Mouse (Mus musculus): Measurements from ENCODE around the gene Pstk.
"Not testable (repeated sequence)": the region's sequence is repeated elsewhere in the genome, so short reads cannot be mapped to it uniquely, and the experiment has no call there.

Gene Pstk

DNA sequence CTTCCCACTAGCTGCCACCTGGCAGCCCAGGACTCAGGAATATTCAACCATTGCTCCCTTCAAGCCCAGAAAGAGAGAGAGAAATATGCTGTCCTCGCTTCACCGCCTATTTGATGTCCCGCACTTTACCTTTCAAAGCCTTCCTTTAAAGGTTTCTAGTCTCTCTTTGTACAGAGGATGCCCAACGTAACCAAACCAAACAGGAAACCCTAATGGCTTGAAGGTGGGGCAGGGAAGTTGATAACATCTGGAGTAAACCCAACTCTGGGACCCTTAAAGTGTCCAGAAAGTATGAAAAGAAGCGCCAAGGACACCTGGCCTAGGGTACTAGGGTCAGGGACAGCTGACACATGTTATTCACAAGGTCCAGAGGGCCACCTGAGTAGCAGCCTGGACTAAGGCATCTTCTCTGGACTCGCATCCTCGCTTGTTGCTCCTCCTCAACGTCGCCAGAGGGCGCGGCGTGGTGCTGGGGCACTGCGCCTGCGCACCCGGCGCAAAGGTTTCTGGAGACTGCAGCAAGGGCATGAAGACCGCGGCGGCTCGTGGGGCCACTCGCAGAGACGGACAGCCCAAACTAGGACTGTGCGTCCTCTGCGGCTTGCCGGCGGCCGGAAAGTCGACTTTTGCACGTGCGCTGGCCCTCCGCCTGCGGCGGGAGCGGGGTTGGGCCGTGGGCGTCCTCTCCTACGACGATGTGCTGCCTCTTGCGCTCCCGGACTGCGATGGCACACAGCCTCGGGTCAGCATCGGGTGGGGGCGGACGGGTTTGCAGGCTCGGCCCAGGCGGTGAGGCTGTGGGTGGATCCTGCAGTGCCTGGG lies at the start of gene Pstk:
Gene Pstk, plus strand, starts transcription at position 494 of the 822 bp plus-strand sequence.
- peak; percentile 77 for DNase-seq (ENCODE audit: extremely low read depth, low read depth)

DNA sequence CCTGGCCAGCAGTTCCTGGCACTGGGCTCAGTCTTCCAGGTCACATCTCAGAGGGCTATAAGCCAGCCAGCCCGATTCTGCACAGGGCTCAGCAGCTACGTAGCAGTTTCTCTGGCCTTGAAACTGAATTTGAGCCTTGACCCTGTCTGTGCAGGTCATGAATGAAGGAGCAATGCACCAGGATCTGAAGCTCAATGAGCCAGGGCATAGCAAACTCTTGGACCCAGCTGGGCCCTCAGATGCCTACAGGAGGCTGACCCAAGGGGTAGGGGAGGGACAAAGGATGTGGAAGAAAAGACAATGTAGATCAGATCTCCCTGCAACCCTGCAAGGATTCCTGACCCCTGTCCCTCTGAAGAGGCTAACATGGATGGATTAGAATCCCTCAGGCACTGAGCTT lies 48.7 kb upstream of the Pstk start, which contains the start of gene Cuzd1:
Gene Cuzd1, minus strand, starts transcription at position 101 of the 400 bp plus-strand sequence.
- no peak for DNase-seq (ENCODE audit: extremely low read depth, low read depth)

DNA sequence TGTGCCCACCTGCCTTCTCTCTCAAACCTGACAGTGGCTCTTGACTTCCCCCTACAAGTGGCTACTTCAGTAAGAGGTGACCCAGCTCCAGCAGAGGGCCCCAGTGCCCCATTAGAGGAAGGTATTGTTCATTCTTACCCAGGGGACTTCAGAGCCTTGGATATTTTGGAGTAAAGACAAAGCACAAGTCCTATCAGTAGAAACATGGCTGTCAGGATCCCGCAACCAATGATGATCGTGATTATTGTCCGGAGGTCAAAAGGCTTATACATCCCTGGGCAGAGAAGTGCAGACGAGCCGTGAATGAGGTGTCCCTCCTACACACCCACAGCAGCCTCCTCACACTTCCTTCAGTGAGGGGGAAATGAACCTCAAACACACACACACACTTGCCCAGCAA lies 43.9 kb upstream of the Pstk start:
- no peak for DNase-seq (ENCODE audit: extremely low read depth, low read depth)

DNA sequence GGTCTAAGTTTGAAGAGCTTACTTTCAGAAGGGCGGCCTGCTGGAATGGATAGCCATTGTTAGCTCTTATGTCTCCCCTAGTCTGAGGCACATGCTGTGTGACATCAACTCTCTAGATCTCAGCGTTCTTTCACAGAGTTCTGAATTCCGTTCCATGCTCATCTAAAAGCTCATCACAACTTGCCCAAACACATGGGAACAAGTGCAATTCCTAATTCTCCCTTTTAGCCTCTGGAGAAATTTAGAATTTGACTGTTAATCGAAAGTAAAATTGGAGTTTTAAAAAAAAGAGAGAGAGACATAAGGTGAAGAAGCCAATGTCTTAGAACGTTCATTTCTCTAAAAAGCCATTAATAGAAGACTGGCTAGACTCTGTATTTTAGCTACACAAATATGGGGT lies 41.5 kb upstream of the Pstk start, which contains the start of gene Fam24b:
Gene Fam24b, minus strand, starts transcription at position 101 of the 400 bp plus-strand sequence.
- no peak for DNase-seq (ENCODE audit: extremely low read depth, low read depth)

DNA sequence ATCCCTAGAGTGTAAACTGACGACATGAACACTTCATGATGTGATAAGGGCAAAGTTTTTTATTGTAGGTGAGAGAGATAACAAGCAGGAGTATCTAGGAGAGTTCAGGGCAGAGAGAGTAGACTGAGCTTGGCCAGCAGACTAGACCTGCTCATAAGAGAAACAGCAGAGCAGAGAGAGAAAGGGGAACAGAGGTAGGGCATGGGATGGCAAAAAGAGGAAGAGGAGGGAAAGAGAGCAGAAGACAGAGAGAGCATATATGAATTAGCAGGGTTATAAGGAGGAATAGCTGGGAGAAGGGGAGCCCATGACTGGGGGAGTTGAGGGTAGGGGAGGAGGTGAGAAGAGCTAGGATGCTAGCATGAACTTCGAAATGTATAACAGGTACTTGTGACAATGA lies 39.3 kb upstream of the Pstk start:
- peak; percentile 24 for DNase-seq (ENCODE audit: extremely low read depth, low read depth)

DNA sequence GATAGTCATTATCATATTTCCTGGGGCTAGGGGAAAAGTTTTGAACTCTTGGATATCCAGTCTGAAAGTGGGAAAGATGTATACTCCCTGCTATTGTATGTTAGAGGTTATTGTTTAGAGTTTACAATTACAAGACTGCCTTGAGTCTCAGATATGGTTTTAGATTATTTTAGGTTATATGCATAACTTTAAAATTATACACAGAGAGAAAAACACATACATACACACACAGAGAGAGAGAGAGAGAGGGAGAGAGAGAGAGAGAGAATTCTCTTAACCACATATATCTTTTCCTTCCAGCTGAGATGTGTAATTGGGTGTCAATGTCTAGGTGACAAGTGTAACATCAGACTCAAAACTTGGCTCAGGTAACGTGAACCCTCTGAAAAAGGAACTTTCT lies 37.4 kb upstream of the Pstk start, which contains the start of gene Fam24a:
Gene Fam24a, plus strand, starts transcription at position 301 of the 400 bp plus-strand sequence.
- DNase-seq (ENCODE audit: extremely low read depth, low read depth): no peak

DNA sequence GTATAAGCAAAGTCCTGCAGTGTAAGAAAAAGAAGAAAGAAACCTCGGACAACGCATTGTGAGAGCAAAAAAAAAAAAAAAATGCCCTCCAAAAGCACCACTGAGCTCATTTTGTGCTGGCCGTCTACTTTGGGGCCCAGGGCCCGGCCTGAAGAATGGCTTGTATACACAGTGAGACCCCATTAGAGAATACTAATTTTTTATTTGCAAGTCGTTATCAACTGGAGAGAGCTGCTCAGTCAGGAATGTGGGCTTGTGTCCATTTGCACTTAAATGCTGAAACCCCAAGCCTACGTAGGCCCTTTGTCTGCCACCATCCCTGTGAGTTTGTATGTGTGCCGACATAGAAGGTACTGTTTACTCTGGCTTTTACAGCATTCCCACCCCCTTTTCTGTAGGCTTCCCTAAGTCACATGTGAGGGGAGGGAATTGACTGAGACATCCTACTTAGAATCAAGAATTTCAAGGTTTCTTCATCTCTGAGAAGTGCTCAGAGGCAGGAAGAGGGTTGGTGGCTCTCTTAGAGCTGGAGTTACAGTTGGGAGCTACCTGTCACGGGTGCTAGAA lies 33.4 kb upstream of the Pstk start:
- DNase-seq (ENCODE audit: extremely low read depth, low read depth): no peak

DNA sequence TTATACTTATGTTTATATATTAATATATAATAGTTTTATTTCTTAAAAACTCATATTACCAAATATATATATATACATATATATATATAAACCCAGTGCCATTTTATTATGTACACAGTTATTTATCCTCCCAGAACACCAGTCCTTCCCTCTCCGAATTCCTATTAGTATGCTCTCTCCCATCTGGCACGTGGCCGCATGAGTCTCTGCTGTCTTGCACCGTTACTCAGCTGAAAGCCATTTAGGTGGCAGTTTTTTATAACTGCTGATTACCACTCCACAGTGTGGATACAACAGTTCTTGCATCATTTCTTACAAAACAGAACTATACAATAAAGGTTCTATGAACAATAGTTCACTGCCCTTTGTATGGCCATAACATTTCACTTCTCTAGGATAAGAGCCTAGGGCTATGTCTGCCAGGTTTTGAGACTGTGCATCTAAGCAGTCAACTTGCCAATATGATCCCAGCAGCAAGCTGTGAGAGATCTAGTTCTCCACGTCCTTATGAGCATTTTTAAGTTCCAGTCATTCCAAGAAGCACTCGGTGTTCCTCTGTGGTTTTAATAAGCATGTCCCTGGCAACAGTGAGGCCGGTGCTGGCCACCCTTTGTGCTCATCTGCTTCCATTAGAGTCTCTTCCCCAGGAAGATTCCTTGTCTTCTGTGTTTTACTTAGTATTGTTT lies 24.9 kb upstream of the Pstk start:
- DNase-seq (ENCODE audit: extremely low read depth, low read depth): no peak

DNA sequence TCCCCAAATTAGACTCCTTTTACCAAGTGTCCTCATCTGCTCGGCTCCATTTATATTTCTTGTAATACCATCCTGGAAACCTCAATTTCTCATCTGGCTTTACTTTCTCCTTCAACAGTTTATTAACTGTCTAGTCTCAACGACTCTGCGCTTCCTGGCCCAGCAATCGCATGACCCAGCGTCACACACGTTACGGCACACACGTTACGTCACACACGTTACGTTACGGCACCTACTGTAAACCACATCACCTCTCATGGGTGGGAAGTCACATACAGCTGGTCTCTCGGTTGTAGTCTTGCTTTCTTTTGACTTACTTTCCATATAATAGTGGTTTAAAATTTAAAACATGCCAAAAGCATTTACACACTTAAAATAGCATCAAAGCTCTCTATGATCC lies 14.8 kb upstream of the Pstk start:
- DNase-seq (ENCODE audit: extremely low read depth, low read depth): no peak

DNA sequence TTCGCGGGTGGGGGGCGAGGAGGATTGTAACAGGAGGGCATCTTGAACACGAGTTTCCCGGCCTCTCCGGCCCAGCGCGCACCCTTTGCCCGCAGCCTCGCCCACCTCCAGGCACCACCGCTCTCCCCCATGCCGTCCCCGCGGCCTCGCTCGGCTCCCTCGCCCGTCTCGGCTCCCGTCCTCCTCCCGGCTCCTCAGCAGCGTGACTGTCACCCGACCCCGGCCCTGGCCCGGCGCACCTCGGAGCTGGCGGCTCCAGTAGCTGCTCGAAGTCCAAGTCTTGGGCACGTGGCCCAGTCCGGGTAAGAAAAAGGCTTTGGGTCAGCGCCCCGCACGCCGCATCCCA lies 8.7 kb upstream of the Pstk start:
- no peak for DNase-seq (ENCODE audit: extremely low read depth, low read depth)

DNA sequence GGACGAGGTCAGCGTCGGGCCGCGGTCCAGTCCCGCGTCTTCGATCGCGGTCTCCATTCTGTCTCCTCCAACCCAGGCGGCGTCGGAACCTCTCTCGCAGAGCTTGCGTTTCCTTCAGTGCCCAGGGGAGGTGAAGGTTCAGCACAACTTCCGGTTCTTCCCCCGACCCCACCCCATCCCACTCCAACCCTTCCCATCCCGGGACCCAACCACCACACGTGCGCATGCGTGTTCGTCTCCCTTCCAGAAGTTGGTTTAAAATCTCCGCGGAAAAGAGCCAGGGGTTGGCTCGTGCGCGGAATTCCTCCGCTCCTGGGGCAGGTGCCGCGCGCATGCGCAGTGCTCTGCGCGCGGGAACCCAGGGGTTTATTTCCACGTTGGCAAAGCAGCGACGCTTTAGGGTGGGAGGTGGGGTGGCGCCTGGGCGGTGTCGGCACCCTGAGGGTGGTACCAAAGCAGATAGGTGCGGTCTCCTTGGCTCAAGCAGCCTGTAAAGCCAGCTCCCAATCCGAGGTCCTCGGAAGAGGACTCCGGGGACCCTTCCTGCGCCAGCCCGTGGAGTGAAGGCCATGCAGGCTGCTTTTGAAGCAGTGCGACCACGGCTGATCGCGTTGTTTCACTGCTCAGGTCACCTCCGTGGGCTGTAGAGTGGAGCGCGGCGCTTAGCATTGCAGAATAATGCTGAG lies 8.2 kb upstream of the Pstk start, which contains the start of gene 2310057M21Rik:
Gene 2310057M21Rik, minus strand, starts transcription at position 145 of the 686 bp plus-strand sequence.
- DNase-seq (ENCODE audit: extremely low read depth, low read depth): peak; percentile 95

DNA sequence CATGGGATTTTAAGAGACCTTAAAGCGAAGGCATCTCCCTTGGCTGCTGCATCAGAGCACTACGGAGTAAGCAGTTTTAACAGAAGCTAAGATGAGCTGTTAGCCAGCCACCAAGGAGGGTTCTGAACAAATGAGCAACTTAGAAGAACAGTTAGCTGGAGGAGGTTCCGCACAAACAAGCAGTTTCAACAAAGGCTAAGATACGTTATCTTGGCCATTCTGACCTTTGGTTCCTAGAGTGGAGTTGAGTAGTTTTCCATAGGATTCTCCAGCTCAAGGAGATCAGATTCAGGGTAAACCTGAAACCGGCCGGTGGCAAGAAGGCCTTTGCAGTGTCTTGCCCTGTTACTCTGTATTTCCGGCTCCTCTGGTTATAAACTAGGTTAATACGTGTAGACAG lies 6.8 kb upstream of the Pstk start:
- no peak for DNase-seq (ENCODE audit: extremely low read depth, low read depth)

DNA sequence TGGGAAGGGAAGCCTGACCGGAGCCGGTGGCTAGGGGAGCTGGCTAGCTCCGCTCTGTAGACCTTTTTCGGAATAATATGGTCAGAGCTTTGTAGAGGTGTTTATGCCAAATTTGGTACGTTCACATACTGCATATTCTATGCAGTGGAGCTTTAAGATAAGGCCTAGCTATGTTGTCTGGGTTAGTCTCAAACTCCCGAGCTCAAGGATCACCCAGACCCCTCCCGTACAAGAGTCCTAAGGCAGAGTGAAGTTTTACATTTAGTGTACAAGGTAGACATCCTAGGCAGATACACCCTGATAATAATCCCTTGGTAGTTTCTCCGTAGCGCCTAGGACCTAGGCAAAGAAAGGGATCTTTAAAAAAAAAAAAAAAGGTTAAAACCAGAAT lies 524 bp downstream of the Pstk start:
- peak; percentile 39 for DNase-seq (ENCODE audit: extremely low read depth, low read depth)

DNA sequence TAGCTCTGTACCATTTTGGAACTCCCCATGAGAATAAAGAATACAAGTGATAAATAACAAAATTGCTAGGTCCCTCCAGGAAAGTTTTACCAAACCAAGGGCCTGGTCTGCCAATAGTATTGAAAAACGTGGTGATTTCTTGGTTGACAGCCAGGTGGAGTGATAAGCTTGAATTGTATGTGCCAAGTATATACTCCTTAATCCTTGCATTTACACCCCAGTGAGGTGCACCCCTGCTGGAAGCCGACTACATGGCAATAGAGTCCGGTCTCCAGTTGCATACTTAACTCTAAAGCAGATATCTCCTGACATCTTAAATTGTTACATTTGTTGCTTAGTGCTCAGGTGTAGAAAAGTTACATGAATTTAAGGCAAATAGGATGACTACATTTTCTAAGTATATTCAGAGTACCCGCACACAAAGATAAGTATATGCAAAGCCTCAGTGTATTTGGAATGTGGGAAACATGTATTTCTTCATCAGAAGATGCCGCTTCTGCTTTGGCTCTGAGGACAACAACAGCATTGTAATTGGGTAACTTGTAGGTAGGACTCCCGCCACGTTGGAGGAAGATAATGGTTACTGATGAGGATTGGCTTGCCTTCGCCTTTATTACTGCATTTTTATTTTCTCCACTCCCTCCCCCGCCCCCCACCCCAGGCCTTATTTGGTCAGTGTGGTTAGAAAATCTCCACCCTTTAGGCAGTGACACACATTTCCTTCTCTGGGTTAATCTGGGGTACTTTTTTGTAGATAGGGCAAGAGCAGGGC lies 1.1 kb downstream of the Pstk start:
- DNase-seq (ENCODE audit: extremely low read depth, low read depth): peak; percentile 79

DNA sequence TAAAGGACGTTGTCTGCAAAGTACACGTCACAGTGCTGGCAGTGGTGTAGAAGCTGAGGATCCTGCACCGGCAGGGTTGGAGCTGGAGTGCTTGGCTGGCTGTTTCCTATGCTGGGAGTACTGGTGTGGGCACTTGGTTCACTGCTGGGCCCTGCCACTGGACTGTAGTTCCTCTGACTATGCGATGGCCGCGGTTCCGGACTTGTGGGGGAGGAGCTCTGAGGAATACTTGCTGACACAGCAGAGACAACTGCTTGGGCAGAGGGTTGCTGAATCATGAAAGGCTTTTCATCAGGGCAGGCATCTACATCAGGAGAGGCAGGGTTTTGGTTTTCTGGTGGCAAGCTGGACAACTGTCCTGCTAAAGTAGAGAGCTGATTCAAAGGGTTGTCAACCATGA lies 20.8 kb downstream of the Pstk start:
- DNase-seq (ENCODE audit: extremely low read depth, low read depth): not testable (repeated sequence)

DNA sequence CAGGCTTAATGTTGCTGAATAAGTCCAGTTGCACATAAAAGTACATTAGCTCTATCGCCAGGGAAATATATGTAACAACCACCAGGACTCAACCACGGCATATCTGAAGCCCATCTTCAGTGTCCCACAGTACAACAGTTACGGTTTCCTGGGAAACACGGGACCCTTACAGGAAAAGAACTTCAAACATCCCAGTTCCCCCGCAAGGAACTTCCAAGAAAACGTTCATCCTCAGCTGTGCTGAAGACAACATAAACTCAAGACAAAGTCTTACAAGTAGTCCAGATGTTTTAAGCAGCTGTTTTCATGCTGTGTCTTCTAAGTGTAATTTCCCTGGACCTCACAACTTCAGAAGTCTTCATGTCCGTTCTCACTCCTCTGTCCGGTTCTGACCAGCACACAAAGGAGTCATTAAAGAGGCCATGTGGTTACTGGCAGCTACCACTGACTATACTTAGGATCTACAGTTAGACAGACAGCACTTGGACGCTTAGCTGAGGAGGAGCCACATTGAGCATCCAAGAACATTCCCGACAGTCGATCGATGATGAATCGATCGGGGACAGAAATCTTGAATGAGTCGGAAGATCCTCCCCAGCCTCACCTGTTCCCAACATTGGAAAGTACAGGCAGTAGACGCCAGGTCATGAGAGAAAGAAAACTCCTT lies 38.5 kb downstream of the Pstk start:
- DNase-seq (ENCODE audit: extremely low read depth, low read depth): peak; percentile 15

DNA sequence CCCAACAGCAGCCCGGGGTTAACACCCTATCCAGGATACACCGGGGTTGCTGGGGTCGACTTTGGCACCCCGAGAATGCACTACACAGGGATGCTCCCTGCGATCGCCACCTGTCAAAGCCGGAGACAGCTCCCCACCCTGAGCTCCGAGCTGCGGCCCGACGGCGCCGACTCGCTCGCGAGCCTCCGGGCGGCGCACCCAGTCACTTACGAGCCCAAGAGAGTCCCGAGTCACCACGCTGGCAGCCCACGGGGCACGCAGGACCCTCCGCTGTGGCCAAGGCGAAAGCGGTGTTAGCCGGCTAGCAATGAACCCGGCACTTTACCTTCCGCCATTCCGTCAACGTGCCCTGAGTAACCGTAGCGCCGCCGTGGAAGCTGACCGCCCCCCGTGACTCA lies 39.0 kb downstream of the Pstk start:
- DNase-seq (ENCODE audit: extremely low read depth, low read depth): no peak

DNA sequence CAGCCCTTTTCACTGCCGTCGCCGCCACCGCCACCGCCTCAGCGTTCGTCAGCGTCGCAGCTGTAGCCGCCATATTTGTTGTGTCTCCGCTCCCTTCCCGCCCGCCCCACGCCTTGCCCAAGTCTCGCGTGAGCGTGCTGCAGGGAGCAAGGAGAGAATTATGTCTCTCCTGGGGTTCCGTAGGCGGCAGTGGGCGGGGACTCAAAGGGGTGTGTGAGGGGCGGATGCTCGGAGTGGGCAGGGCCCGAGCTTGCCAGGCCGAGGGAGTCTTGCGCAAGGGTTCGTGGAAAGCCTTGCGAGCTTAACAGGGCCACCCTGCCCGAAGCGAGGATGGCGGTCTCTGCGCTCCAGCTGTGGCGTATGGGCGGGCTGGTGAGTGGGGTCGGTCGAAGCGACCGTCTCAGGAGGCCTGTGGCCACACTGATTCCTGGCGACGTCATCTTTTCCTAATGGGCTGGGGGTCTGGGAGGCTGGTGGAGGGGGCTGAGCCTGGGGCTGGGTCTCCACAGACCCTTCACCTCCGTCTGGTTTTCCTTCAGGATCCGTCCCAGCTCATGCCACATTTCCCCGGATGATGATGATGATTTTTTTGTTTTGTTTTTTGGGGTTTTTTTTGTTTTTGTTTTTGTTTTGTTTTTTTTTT lies 39.6 kb downstream of the Pstk start, which contains the start of the genes Ikzf5 and Acadsb:
Gene Ikzf5, minus strand, starts transcription at position 106 of the 643 bp plus-strand sequence.
Gene Acadsb, plus strand, starts transcription at position 186 of the 643 bp plus-strand sequence.
- DNase-seq (ENCODE audit: extremely low read depth, low read depth): peak; percentile 88

DNA sequence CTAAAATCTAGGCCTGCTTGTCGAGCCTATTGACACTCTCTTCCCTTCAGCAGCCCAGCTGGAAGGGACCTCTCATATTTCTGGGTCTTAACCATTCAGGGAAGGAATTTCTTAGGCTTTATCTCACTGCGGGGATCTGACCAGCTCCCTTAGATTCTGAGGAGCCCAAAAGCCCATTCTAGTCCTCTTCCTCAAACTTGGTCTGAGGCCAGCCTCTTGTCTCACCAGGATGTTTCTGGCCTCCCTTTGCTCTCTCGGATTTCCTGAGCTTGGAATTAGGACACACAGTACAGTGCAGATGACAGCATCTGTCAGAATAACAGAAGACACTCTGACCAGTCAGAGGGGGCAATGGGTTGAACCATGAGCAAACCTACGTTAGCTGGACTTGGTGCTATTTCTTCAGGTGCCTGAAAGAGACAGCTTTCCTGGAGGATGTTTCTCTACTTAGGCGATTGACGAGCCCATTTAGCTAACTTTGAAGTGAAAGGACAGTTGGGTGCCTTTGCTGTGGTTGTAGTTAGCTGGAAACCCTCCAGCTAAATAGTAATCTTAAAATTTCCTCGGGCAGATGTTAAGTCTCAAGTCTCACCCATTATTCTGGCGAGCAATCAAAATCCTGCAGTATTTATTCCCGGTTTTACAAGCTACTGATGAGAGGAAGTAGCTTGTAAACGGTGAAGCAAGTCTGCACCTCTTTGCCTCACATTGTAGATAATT lies 40.4 kb downstream of the Pstk start:
- DNase-seq (ENCODE audit: extremely low read depth, low read depth): no peak
